Mouse (Mus musculus) olfactory bulb, adult 2 months (tissue): Measurements from ENCODE around the gene Fam189a1.

Experiments
- CTCF ChIP-seq: fragments of 200-500 bp; IDR thresholded peaks from 2 replicates; pipeline ENCODE4 v1.5.1; 2012; ENCODE audit warnings: low read depth, mild to moderate bottlenecking, low read length, moderate library complexity; ENCODE audit not compliant: insufficient read depth
- POLR2A ChIP-seq: fragments of 200-500 bp; IDR thresholded peaks from 2 replicates; pipeline ENCODE4 v1.6.1; 2012; ENCODE audit warnings: mild to moderate bottlenecking, low read depth, low read length, moderate library complexity; ENCODE audit not compliant: insufficient read depth

GRCm38 (mm10) chr7:65010275-65010674 is 146.1 kb downstream of the Fam189a1 start:
- TF ChIP-seq CTCF (no peak), POLR2A (no peak)
